Mouse (Mus musculus) lung, embryonic 14.5 days (tissue): Measurements from ENCODE around the gene Slco2a1. TPM values are rescaled to one million over a fixed set of nuclear protein-coding genes. Genes with fewer than 3 reads are reported as not detected.

Source experiments
- ATAC-seq: fragments of 200-750 bp; cut with Nextera tagmentation; 2 replicates; pipeline ENCODE4 v1.8.0; 2017; ENCODE audit warnings: mild to moderate bottlenecking, moderate TSS enrichment, moderate library complexity; ENCODE audit not compliant: insufficient read depth
- DNase-seq: peaks from one replicate; pipeline ENCODE4 v3.0.0-alpha.2; 2015
- H3K27ac ChIP-seq: fragments of 300-500 bp; sonication (generic); 2 replicates; pipeline ENCODE4 v1.5.1; 2014; ENCODE audit warnings: low read depth, mild to moderate bottlenecking, moderate library complexity
- H3K27me3 ChIP-seq: fragments of 300-500 bp; sonication (generic); 2 replicates; pipeline ENCODE4 v1.6.1; 2014; ENCODE audit warnings: low read length, control low read depth; ENCODE audit not compliant: insufficient read depth
- H3K36me3 ChIP-seq: fragments of 300-500 bp; sonication (generic); 2 replicates; pipeline ENCODE4 v1.6.1; 2014; ENCODE audit warnings: control low read depth; ENCODE audit not compliant: insufficient read depth
- H3K4me1 ChIP-seq: fragments of 300-500 bp; sonication (generic); 2 replicates; pipeline ENCODE4 v1.6.1; 2014; ENCODE audit warnings: antibody characterized with exemption, control low read depth; ENCODE audit not compliant: insufficient read depth
- H3K4me2 ChIP-seq: fragments of 300-500 bp; sonication (generic); 2 replicates; pipeline ENCODE4 v1.6.1; 2014; ENCODE audit warnings: mild to moderate bottlenecking
- H3K4me3 ChIP-seq: fragments of 300-500 bp; sonication (generic); 2 replicates; pipeline ENCODE4 v1.5.1; 2014; ENCODE audit warnings: low read depth, low read length
- H3K9ac ChIP-seq: fragments of 300-500 bp; sonication (generic); 2 replicates; pipeline ENCODE4 v1.6.1; 2014
- H3K9me3 ChIP-seq: fragments of 300-500 bp; sonication (generic); 2 replicates; pipeline ENCODE4 v1.6.1; 2016; ENCODE audit warnings: low read depth, low read length, control low read depth
- CTCF ChIP-seq: IDR thresholded peaks from 2 replicates; pipeline ENCODE4 v1.5.1; 2016; ENCODE audit warnings: antibody characterized with exemption, low read depth
- WGBS: fragments of 180-500 bp; shearing (Covaris S2); extraction: QIAGEN DNeasy Blood & Tissue Kit; methylation state at CpG from one replicate; pipeline ENCODE4 v1.1.7; 2014; 5-methylcytosine and 5-hydroxymethylcytosine counted together
- polyA plus RNA-seq: library from polyadenylated mRNA; unstranded; fragments of >200 nt; fragmentation: Nextera tagmentation; extraction: Ambion mirVana; gene quantifications from 2 replicates; pipeline ENCODE4 v1.2.1, GENCODE M21; 2014

Slco2a1 gene
- polyA plus RNA-seq, 1 experiment from 2014 or later, result 15.1 TPM

DNA sequence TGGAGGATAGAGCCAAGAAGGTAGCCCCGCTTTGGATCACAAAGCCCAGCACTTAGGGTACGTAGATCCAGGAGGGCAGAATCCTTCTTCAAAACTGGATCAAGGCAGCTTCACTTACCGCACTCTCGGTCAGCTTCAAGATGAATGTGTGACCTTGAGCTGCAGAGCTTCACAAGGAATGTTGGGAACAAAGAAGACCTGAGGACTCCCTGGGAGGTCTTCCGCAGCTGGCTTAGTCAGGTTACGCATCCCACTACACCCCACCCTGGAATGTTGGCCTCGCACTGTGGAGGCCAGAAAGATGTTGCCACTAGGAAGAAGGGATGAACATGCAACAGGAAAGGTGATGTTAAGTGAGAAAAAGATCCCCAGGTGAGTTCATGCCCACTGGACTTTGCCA, 11.9 kb downstream of the Slco2a1 start:
- H3K9ac ChIP-seq, result no peak overlapping the region
- H3K27ac ChIP-seq, result no peak overlapping the region
- H3K27me3 ChIP-seq, result no peaks in the 10 kb centered on the region
- no peaks in the 10 kb centered on the region for H3K36me3 ChIP-seq
- no peaks in the 10 kb centered on the region for H3K4me1 ChIP-seq
- no peak for ATAC-seq
- no peak for DNase-seq
- H3K4me3 ChIP-seq, result no peak overlapping the region
- TF ChIP-seq CTCF, result no peak
- no peak overlapping the region for H3K4me2 ChIP-seq
- H3K9me3 ChIP-seq, result no peaks in the 10 kb centered on the region
- WGBS, result 68% methylated on average over 7 of the region's 7 CpGs

DNA sequence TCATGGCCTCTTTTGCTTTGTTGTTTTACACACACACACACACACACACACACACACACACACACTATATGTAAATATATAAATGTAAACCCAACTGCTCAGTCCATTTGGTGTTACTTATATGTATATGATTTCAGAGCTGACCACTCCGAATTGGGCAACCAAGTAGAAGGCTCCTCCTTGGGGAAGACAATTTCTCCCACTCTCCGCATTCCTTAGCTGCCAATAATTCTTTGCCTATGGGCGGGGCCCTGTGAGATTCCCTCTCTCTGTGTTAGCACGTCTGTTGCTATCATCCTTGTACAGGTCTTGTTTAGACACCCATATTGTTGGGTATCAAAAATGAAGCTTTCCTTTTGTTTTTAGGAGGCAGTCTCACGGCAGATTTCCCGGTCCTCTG, 15.8 kb downstream of the Slco2a1 start:
- peak; percentile 50 for DNase-seq
- Histone ChIP-seq H3K4me2 (no peak overlapping the region), H3K9me3 (no peaks in the 10 kb centered on the region), H3K36me3 (no peaks in the 10 kb centered on the region), H3K27ac (no peak overlapping the region), H3K4me1 (peaks cover 4% of the 10 kb centered on the region; the same call in 1 of the 2 replicates), H3K27me3 (peaks cover 3% of the 10 kb centered on the region), H3K4me3 (no peak overlapping the region), H3K9ac (no peak overlapping the region)
- no peak for ATAC-seq
- no peak for TF ChIP-seq CTCF
- 60% methylated on average over 6 of the region's 6 CpGs for WGBS

DNA sequence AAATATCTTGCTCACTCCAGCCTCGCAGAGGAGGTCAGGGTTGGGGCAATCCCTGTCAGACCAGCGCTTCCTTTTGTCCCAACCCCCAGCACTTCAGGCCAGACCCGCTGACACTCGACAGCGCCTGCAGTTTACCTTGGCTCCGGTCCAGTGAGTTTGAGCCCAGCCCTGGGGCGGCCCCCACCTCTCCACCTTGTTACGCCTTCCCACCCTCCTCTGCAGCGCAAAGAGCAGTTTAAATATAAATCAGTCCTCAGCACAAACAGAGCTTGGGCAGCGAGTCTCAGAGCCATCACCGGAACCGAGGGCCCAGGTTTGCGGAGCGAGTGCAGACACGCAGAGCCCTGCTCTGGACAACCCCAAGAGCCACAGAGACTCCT, 19.2 kb downstream of the Slco2a1 start:
- Histone ChIP-seq H3K27ac (peak overlapping the region; percentile 86), H3K27me3 (peaks cover 6% of the 10 kb centered on the region), H3K4me2 (peak overlapping the region; percentile 95), H3K36me3 (no peaks in the 10 kb centered on the region), H3K4me1 (peaks cover 8% of the 10 kb centered on the region; the same call in 1 of the 2 replicates), H3K9me3 (no peaks in the 10 kb centered on the region), H3K4me3 (peak overlapping the region; percentile 49), H3K9ac (peak overlapping the region; percentile 61)
- DNase-seq (peak; percentile 87), ATAC-seq (peak; percentile 89)
- WGBS, result 1% methylated on average over 15 of the region's 15 CpGs
- TF ChIP-seq CTCF, result no peak

DNA sequence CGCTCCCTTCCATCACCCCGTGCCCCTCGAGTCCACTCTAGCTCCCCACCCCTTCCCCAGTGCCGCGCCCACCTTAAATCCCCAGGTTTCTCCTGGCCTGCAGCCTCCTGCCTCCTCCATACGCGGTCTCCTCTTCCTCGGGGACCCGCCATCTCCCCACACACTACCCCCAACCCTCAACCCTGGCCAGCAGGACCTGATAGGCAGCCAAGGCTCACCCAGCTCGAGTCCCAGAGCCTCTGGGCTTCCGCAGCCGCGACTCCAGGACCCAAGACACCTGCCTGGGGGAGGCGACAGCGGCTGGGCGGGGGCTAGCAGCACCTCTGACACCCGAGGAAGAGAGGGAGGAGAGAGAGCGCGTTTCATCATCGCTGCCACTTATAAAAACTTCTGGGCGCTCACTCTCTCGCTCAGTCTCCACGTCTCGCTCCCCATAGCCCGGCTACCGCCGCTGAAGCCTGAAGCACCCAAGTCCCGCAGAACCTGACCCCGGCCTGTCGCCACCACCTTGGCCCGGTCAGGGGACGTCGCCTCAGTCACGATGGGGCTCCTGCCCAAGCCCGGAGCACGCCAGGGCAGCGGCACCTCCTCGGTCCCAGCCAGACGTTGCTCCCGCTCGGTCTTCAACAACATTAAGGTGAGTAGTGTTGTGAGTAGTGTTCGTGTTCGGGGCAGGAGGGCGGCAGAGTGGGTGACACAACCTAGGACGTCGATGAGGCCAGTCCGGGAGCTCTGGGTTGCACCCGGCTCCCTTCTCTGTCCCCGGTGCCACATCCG, 19.8 kb downstream of the Slco2a1 start:
- H3K4me1 ChIP-seq, result peaks cover 8% of the 10 kb centered on the region; the same call in 1 of the 2 replicates
- WGBS, result 1% methylated on average over 49 of the region's 50 CpGs
- peaks cover 6% of the 10 kb centered on the region for H3K27me3 ChIP-seq
- H3K9ac ChIP-seq, result peak overlapping the region; percentile 61
- TF ChIP-seq CTCF, result no peak
- H3K36me3 ChIP-seq, result no peaks in the 10 kb centered on the region
- DNase-seq (peak; percentile 44), ATAC-seq (peak; percentile 55)
- peak overlapping the region; percentile 49 for H3K4me3 ChIP-seq
- peak overlapping the region; percentile 86 for H3K27ac ChIP-seq
- H3K9me3 ChIP-seq, result no peaks in the 10 kb centered on the region
- peak overlapping the region; percentile 95 for H3K4me2 ChIP-seq

DNA sequence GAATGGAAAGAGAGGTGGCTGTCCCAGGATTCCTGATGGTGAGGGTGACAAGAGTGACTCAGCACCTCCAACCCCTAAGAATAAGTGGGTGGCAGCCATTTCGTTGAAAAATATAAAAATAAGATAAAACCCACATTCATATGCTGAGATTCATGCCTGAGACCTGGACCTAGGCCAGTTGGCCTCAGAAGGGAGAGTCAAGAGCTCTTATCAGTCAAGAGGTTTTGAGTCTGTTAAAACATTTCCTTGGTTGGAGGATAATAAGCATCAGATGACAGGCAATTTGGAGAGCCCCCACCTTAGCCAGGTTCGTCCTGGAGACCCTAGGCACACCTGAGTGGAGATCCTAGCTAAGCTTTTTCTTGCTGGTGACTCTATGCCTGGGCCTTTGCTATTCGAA, 21.6 kb downstream of the Slco2a1 start:
- WGBS, result 48% methylated on average over 3 of the region's 3 CpGs
- Histone ChIP-seq H3K9ac (no peak overlapping the region), H3K4me3 (no peak overlapping the region), H3K9me3 (no peaks in the 10 kb centered on the region), H3K36me3 (no peaks in the 10 kb centered on the region), H3K27ac (no peak overlapping the region), H3K27me3 (peaks cover 6% of the 10 kb centered on the region), H3K4me1 (peaks cover 8% of the 10 kb centered on the region; the same call in 1 of the 2 replicates), H3K4me2 (peak overlapping the region; percentile 95)
- no peak for ATAC-seq
- no peak for TF ChIP-seq CTCF
- peak; percentile 67 for DNase-seq

DNA sequence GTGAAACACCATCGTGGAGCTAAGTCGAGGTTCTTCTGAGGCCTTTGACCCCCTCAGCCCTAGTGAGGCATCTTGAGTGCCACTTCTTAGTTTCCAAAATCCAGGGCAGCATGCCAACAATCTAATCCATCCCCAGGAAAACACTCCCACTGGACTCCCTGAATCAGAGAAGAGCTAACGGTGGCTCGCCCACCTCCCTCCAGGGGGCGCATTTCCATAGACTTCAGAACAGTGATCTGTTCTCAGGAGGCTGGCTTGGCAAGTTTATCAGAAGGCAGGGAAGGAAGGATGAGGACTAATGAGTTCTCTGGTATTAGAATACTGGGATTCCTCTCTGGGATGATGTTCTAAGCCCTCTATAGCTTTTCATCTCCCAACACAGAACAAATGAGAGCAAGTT, 24.9 kb downstream of the Slco2a1 start:
- Histone ChIP-seq H3K4me2 (no peak overlapping the region), H3K36me3 (no peaks in the 10 kb centered on the region)
- WGBS, result 6% methylated on average over 5 of the region's 5 CpGs

DNA sequence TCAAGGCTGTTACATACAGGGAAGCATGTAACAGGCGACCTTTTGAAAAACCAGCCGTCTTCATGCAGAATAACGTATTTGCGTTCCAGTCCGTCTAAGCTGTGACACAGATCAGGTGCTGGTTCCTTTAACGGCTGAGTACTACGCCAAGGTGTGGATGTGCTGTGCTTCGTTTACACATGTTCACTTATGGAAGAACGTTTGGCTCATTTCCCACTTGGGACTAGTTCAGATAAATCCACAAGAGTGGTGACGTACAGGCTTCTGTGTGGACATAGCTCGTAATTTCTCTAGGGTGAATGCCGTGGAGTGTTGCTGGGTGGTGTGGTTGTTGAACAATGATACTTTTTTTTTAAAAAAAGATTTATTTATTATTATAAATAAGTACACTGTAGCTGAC, 26.2 kb downstream of the Slco2a1 start:
- no peak for TF ChIP-seq CTCF
- H3K4me1 ChIP-seq, result 0 out of 2 replicates have a peak, but pooled peaks cover 4% of the 10 kb centered on the region
- WGBS, result 70% methylated on average over 12 of the region's 12 CpGs

More for the DNA sequence above, 24.9 kb downstream of the Slco2a1 start:
- H3K9me3 ChIP-seq, result no peaks in the 10 kb centered on the region
- H3K9ac ChIP-seq, result no peak overlapping the region
- peaks cover 6% of the 10 kb centered on the region for H3K27me3 ChIP-seq
- peak; percentile 52; the same call in 1 of the 2 replicates for ATAC-seq
- TF ChIP-seq CTCF, result peak; percentile 80
- no peak overlapping the region for H3K27ac ChIP-seq
- DNase-seq, result peak; percentile 85
- 0 out of 2 replicates have a peak, but pooled peaks cover 4% of the 10 kb centered on the region for H3K4me1 ChIP-seq
- H3K4me3 ChIP-seq, result no peak overlapping the region

More for the DNA sequence above, 26.2 kb downstream of the Slco2a1 start:
- Histone ChIP-seq H3K9ac (no peak overlapping the region), H3K9me3 (no peaks in the 10 kb centered on the region), H3K4me2 (no peak overlapping the region), H3K27ac (no peak overlapping the region), H3K4me3 (no peak overlapping the region), H3K36me3 (no peaks in the 10 kb centered on the region), H3K27me3 (no peaks in the 10 kb centered on the region)
- DNase-seq, result no peak
- ATAC-seq, result no peak
